Mouse (Mus musculus) embryonic fibroblast, embryonic 13.5 days (primary cell): ENCODE results near the gene Olfr520.

Experiments
- CTCF ChIP-seq: IDR thresholded peaks from 2 replicates; pipeline ENCODE4 v1.5.1; 2011; ENCODE audit warnings: mild to moderate bottlenecking, control low read depth, low read length, moderate library complexity, borderline replicate concordance; ENCODE audit not compliant: insufficient read depth
- POLR2A ChIP-seq: IDR thresholded peaks from 2 replicates; pipeline ENCODE4 v1.6.1; 2011; ENCODE audit warnings: low read depth, mild to moderate bottlenecking, control low read depth, low read length, moderate library complexity

DNA sequence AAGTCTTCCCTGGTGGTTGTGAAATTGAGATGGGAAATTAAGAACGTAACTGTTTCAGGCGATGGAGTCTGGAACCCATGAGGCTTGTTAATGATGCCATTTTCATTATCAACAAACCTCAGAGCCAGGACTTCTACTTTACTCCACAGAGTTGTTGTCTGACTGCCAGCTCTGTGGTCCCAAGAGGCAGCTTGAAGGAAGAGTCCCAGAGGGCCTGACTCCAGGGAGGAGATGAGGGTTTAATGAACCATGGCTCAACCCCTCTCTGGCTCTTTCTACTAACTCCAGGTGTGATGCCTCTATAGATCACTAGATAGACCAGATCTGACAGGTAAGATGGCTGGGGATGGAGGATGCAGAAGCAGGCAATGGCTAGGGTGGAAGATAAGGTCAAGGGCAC, at the start of gene Olfr520:
- TF ChIP-seq CTCF = no peak
- TF ChIP-seq POLR2A = no peak
